Comparison of ENCODE assay signal across 21 mouse cellular contexts in genomic region chr12:41041737-41042136, GRCm38 (mm10).
"Had no signal": no experiment of that assay in that cellular context is flagged by ENCODE, and none has a peak within 500 bp of the region (broad histone marks: within the 10 kb centered on the region; RNA-seq: fewer than 3 reads in every experiment).

No protein-coding gene starts in this region.

- ATAC-seq: intestine, embryonic 16.5 days; liver, embryonic 12.5 days; midbrain, embryonic 15.5 days had no signal

- H3K27me3 ChIP-seq: limb, embryonic 12.5 days; limb, embryonic 15.5 days; liver, embryonic 12.5 days; liver, embryonic 15.5 days; midbrain, embryonic 12.5 days; midbrain, embryonic 15.5 days; neural tube, embryonic 12.5 days; neural tube, embryonic 15.5 days had no signal

- H3K9ac ChIP-seq: limb, embryonic 12.5 days; limb, embryonic 15.5 days; liver, embryonic 12.5 days; liver, embryonic 15.5 days; midbrain, embryonic 12.5 days; midbrain, embryonic 15.5 days; neural tube, embryonic 12.5 days; neural tube, embryonic 15.5 days had no signal

- H3K4me1 ChIP-seq: limb, embryonic 12.5 days; limb, embryonic 15.5 days; liver, embryonic 12.5 days; liver, embryonic 15.5 days; midbrain, embryonic 12.5 days; midbrain, embryonic 15.5 days; neural tube, embryonic 12.5 days; neural tube, embryonic 15.5 days had no signal

- H3K4me3 ChIP-seq: limb, embryonic 12.5 days; limb, embryonic 15.5 days; liver, embryonic 12.5 days; liver, embryonic 15.5 days; midbrain, embryonic 12.5 days; midbrain, embryonic 15.5 days; neural tube, embryonic 12.5 days; neural tube, embryonic 15.5 days had no signal

- H3K9me3 ChIP-seq: limb, embryonic 12.5 days; limb, embryonic 15.5 days; liver, embryonic 12.5 days; liver, embryonic 15.5 days; midbrain, embryonic 12.5 days; midbrain, embryonic 15.5 days; neural tube, embryonic 12.5 days; neural tube, embryonic 15.5 days had no signal

- H3K36me3 ChIP-seq: limb, embryonic 12.5 days; limb, embryonic 15.5 days; liver, embryonic 12.5 days; liver, embryonic 15.5 days; midbrain, embryonic 12.5 days; midbrain, embryonic 15.5 days; neural tube, embryonic 12.5 days; neural tube, embryonic 15.5 days had no signal

- H3K27ac ChIP-seq: kidney, postnatal 0 days; limb, embryonic 12.5 days; limb, embryonic 15.5 days; liver, embryonic 12.5 days; liver, embryonic 15.5 days; midbrain, embryonic 12.5 days; midbrain, embryonic 15.5 days; neural tube, embryonic 12.5 days; neural tube, embryonic 15.5 days; stomach, postnatal 0 days had no signal

- DNase-seq: kidney, adult 18-20 months; kidney, postnatal 25 days; left cerebral cortex, postnatal 4 days; lung, adult 2 months; lung, postnatal 14 days; lung, postnatal 4 days; right cerebral cortex, postnatal 25 days; thymus, adult 2 months; thymus, postnatal 14 days; thymus, postnatal 4 days had no signal
